Mouse (Mus musculus): ENCODE measurements around the gene Olfr1257. TPM values are rescaled to one million over a fixed set of nuclear protein-coding genes. Genes with fewer than 3 reads are reported as not detected.
"Not testable (repeated sequence)": the region's sequence is repeated elsewhere in the genome, so short reads cannot be mapped to it uniquely, and the experiment has no call there.

The Olfr1257 gene
- polyA plus RNA-seq (2014; fragmentation: Nextera tagmentation; extraction: Ambion mirVana): not detected in 2 replicates

DNA sequence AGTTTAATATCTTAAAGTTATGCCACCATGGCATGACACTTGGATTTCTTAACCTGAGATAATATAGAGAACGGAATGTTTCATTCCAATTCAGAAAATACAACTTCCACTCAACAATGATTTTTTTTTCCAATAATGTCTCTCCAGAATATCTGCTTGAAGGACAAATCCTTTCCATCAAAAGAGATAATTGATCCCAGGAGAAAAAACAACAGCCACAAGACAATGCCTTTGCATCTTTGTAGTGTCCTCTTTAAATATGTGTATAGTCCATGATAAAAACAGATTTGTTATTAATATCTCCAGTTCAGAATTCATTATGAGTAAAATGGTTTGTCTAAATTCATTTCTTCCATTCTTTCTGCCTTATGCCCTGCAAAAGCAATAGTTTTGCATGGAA lies at the start of gene Olfr1257:
TSS of gene Olfr1257 (plus strand) at position 301 of the 400 bp plus-strand sequence.
- H3K4me1 ChIP-seq (ENCODE audit: control insufficient read depth, insufficient read depth, low read length): no peaks in the 10 kb centered on the region
- no peak within 1 kb of the TSS for H3K4me2 ChIP-seq (ENCODE audit: low read length)
- H3K4me3 ChIP-seq (replicated peaks; ENCODE audit: low read depth, low read length): no peak within 1 kb of the TSS
- ATAC-seq (ENCODE audit: low FRiP score, low TSS enrichment) (no peak), DNase-seq (no peak)
- no peaks in the 10 kb centered on the region for H3K27me3 ChIP-seq (ENCODE audit: control insufficient read depth, insufficient read depth, low read length)
- H3K9me3 ChIP-seq (ENCODE audit: control insufficient read depth, low read length): no peaks in the 10 kb centered on the region
- H3K9ac ChIP-seq (replicated peaks; ENCODE audit: low read length): no peak within 1 kb of the TSS
- H3K36me3 ChIP-seq (ENCODE audit: control insufficient read depth, insufficient read depth, low read length): no peaks in the 10 kb centered on the region
- WGBS: 89% methylated on average over 1 of the region's 1 CpGs
- no peak within 1 kb of the TSS for H3K27ac ChIP-seq (replicated peaks; ENCODE audit: low read depth, low read length)

DNA sequence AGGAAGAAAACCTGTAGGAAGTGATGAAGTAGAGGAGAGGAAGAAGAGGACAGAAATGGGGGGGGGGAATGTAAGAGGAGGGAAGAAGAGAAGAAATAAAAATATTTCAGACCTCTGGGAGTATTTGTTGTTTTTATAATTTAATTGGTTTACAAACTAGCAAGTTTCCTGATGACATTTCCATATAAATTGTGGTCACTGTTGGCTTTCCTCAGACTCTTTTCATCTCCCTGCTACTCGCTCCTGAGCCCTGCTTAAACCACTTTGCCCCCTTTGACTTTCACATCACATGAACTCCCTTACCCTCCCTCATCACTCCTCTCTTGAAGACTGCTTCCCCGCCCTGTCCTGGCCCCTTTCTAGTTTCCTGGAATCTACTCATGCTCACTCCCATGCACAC lies 36.8 kb upstream of the Olfr1257 start, which contains the start of gene Olfr1256:
TSS of gene Olfr1256 (minus strand) at position 101 of the 400 bp plus-strand sequence.
- ATAC-seq (ENCODE audit: low FRiP score, low TSS enrichment): no peak
- Histone ChIP-seq H3K9me3 (ENCODE audit: control insufficient read depth, low read length) (no peaks in the 10 kb centered on the region), H3K4me2 (ENCODE audit: low read length) (no peak within 1 kb of the TSS), H3K4me1 (ENCODE audit: control insufficient read depth, insufficient read depth, low read length) (no peaks in the 10 kb centered on the region), H3K27ac (replicated peaks; ENCODE audit: low read depth, low read length) (no peak within 1 kb of the TSS), H3K4me3 (replicated peaks; ENCODE audit: low read depth, low read length) (no peak within 1 kb of the TSS), H3K9ac (replicated peaks; ENCODE audit: low read length) (no peak within 1 kb of the TSS), H3K36me3 (ENCODE audit: control insufficient read depth, insufficient read depth, low read length) (no peaks in the 10 kb centered on the region), H3K27me3 (ENCODE audit: control insufficient read depth, insufficient read depth, low read length) (no peaks in the 10 kb centered on the region)
- 46% methylated on average over 2 of the region's 2 CpGs for WGBS
- DNase-seq: no peak

DNA sequence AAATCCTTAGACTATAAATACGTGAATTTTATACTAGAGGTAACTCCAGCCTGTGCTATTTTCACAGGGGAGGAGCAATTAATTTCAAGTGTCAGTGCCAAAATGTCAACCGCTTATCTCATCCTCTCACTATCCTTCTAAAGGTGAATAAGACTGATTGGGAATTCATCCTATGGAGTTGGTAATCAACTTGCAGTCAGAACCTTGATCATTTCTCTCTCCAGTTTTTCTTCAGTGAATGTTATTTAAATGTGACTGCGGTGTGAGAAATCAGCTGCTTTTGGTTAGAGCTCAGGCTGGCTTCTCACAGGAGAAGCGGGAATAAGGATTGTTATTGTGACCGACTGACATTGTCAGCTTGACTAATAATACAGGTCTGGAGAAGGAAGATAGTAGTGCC lies 30.1 kb upstream of the Olfr1257 start, which contains the start of gene Olfr48:
TSS of gene Olfr48 (minus strand) at position 101 of the 400 bp plus-strand sequence.
- no peak for DNase-seq

DNA sequence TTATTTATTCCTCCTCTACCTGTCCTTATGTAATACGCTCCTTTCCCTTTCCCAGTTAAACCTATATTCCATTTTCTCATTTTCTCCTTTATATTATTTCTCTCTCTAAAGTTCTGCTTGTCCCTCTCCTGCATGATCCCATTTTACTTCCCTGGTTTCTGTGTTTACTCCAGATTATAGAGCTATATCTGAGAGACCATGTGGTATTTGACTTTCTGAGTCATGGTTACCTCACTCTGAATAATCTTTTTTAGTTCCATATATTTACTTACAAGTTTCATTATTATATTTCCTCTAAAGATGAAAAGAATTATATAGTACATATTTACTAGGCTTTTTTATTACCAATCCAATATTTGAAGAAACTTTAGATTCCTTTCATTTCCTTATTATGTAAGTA lies 29.0 kb upstream of the Olfr1257 start:
- Histone ChIP-seq H3K4me1 (ENCODE audit: control insufficient read depth, insufficient read depth, low read length) (no peaks in the 10 kb centered on the region), H3K9ac (replicated peaks; ENCODE audit: low read length) (no peak overlapping the region), H3K36me3 (ENCODE audit: control insufficient read depth, insufficient read depth, low read length) (no peaks in the 10 kb centered on the region), H3K9me3 (ENCODE audit: control insufficient read depth, low read length) (no peaks in the 10 kb centered on the region), H3K4me2 (ENCODE audit: low read length) (no peak overlapping the region), H3K4me3 (replicated peaks; ENCODE audit: low read depth, low read length) (no peak overlapping the region), H3K27ac (replicated peaks; ENCODE audit: low read depth, low read length) (no peak overlapping the region), H3K27me3 (ENCODE audit: control insufficient read depth, insufficient read depth, low read length) (no peaks in the 10 kb centered on the region)
- DNase-seq: no peak
- ATAC-seq (ENCODE audit: low FRiP score, low TSS enrichment): no peak
- 95% methylated on average over 1 of the region's 1 CpGs for WGBS

More for the DNA sequence above, 30.1 kb upstream of the Olfr1257 start, which contains the start of gene Olfr48:
- Histone ChIP-seq H3K4me1 (ENCODE audit: control insufficient read depth, insufficient read depth, low read length) (no peaks in the 10 kb centered on the region), H3K36me3 (ENCODE audit: control insufficient read depth, insufficient read depth, low read length) (no peaks in the 10 kb centered on the region), H3K27ac (replicated peaks; ENCODE audit: low read depth, low read length) (no peak within 1 kb of the TSS), H3K9ac (replicated peaks; ENCODE audit: low read length) (no peak within 1 kb of the TSS), H3K9me3 (ENCODE audit: control insufficient read depth, low read length) (no peaks in the 10 kb centered on the region), H3K27me3 (ENCODE audit: control insufficient read depth, insufficient read depth, low read length) (no peaks in the 10 kb centered on the region), H3K4me2 (ENCODE audit: low read length) (no peak within 1 kb of the TSS), H3K4me3 (replicated peaks; ENCODE audit: low read depth, low read length) (no peak within 1 kb of the TSS)
- 84% methylated on average over 5 of the region's 5 CpGs for WGBS
- ATAC-seq (ENCODE audit: low FRiP score, low TSS enrichment): no peak

DNA sequence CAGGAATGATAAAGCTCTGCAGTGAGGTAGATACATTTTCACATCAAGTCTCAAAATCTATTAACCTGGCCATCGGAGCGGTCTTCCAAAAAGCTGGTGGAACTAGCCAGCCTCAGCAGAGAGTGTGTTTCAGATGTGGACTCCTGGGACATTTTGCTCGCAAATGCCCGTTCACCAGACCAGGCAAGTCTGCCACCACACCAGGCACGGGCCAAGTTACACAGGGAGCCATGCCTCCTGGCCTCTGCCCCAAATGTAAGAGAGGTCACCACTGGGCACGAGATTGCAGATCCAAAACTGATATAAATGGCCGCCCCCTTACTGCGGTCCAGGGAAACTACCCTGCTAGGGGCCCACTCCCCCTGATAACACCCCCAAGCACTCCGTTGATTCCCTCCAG lies 34.4 kb downstream of the Olfr1257 start:
- H3K36me3 ChIP-seq (ENCODE audit: control insufficient read depth, insufficient read depth, low read length); H3K9ac ChIP-seq (replicated peaks; ENCODE audit: low read length); H3K4me2 ChIP-seq (ENCODE audit: low read length); H3K9me3 ChIP-seq (ENCODE audit: control insufficient read depth, low read length); H3K4me1 ChIP-seq (ENCODE audit: control insufficient read depth, insufficient read depth, low read length); H3K27ac ChIP-seq (replicated peaks; ENCODE audit: low read depth, low read length); DNase-seq; H3K27me3 ChIP-seq (ENCODE audit: control insufficient read depth, insufficient read depth, low read length); H3K4me3 ChIP-seq (replicated peaks; ENCODE audit: low read depth, low read length); ATAC-seq (ENCODE audit: low FRiP score, low TSS enrichment): not testable (repeated sequence)
- 91% methylated on average over 9 of the region's 9 CpGs for WGBS

DNA sequence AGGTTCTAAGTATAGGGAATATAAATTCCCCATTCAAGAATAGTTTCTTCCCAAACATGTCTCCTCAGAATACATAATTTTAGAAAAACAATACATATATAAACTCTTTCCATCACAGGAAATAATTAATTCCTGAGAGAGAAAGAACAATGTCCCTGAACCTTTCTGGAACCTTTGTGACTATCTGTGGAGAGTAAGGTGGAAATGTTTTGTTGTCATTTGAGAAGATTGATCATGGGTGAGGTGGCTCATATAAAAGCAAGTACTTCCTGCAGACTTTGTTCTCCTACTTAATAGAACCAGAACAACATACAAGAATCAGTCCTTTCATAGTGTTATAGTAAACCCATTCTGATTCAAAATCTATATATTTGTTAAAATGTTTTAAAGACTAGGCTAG lies 48.8 kb downstream of the Olfr1257 start, which contains the start of gene Olfr1258:
TSS of gene Olfr1258 (plus strand) at position 301 of the 400 bp plus-strand sequence.
- Histone ChIP-seq H3K9me3 (ENCODE audit: control insufficient read depth, low read length) (no peaks in the 10 kb centered on the region), H3K27ac (replicated peaks; ENCODE audit: low read depth, low read length) (no peak within 1 kb of the TSS), H3K9ac (replicated peaks; ENCODE audit: low read length) (no peak within 1 kb of the TSS), H3K36me3 (ENCODE audit: control insufficient read depth, insufficient read depth, low read length) (no peaks in the 10 kb centered on the region), H3K4me1 (ENCODE audit: control insufficient read depth, insufficient read depth, low read length) (no peaks in the 10 kb centered on the region), H3K4me3 (replicated peaks; ENCODE audit: low read depth, low read length) (no peak within 1 kb of the TSS), H3K4me2 (ENCODE audit: low read length) (no peak within 1 kb of the TSS), H3K27me3 (ENCODE audit: control insufficient read depth, insufficient read depth, low read length) (no peaks in the 10 kb centered on the region)
- ATAC-seq (ENCODE audit: low FRiP score, low TSS enrichment) (no peak), DNase-seq (no peak)

Other genes with a start within 250 kb of the Olfr1257 start
- gene Olfr1249, start 243.5 kb upstream of the Olfr1257 start, polyA plus RNA-seq (2014; fragmentation: Nextera tagmentation; extraction: Ambion mirVana): not detected in 2 replicates
- gene Olfr1250, start 217.0 kb upstream of the Olfr1257 start, polyA plus RNA-seq (2014; fragmentation: Nextera tagmentation; extraction: Ambion mirVana): not detected in 2 replicates
- not detected in 2 replicates for gene Olfr1251, start 206.5 kb upstream of the Olfr1257 start, polyA plus RNA-seq (2014; fragmentation: Nextera tagmentation; extraction: Ambion mirVana)
- not detected in 2 replicates for gene Olfr1252, start 153.4 kb upstream of the Olfr1257 start, polyA plus RNA-seq (2014; fragmentation: Nextera tagmentation; extraction: Ambion mirVana)
- not detected in 2 replicates for gene Olfr1253, start 121.3 kb upstream of the Olfr1257 start, polyA plus RNA-seq (2014; fragmentation: Nextera tagmentation; extraction: Ambion mirVana)
- not detected in 2 replicates for gene Olfr1254, start 84.8 kb upstream of the Olfr1257 start, polyA plus RNA-seq (2014; fragmentation: Nextera tagmentation; extraction: Ambion mirVana)
- gene Olfr1255, start 66.4 kb upstream of the Olfr1257 start, polyA plus RNA-seq (2014; fragmentation: Nextera tagmentation; extraction: Ambion mirVana): not detected in 2 replicates
- 0.08 TPM in 1 of 2 replicates, not detected in the other for gene Olfr1256, start 36.9 kb upstream of the Olfr1257 start, polyA plus RNA-seq (2014; fragmentation: Nextera tagmentation; extraction: Ambion mirVana)
- gene Olfr48, start 30.2 kb upstream of the Olfr1257 start, polyA plus RNA-seq (2014; fragmentation: Nextera tagmentation; extraction: Ambion mirVana): not detected in 2 replicates
- gene Olfr1258, start 48.9 kb downstream of the Olfr1257 start, polyA plus RNA-seq (2014; fragmentation: Nextera tagmentation; extraction: Ambion mirVana): not detected in 2 replicates
- not detected in 2 replicates for gene Olfr1259, start 70.2 kb downstream of the Olfr1257 start, polyA plus RNA-seq (2014; fragmentation: Nextera tagmentation; extraction: Ambion mirVana)
- gene Olfr1260, start 95.9 kb downstream of the Olfr1257 start, polyA plus RNA-seq (2014; fragmentation: Nextera tagmentation; extraction: Ambion mirVana): not detected in 2 replicates
- gene Olfr1261, start 112.8 kb downstream of the Olfr1257 start, polyA plus RNA-seq (2014; fragmentation: Nextera tagmentation; extraction: Ambion mirVana): not detected in 2 replicates
- not detected in 2 replicates for gene Olfr1262, start 121.7 kb downstream of the Olfr1257 start, polyA plus RNA-seq (2014; fragmentation: Nextera tagmentation; extraction: Ambion mirVana)
- not detected in 2 replicates for gene Olfr1263, start 133.7 kb downstream of the Olfr1257 start, polyA plus RNA-seq (2014; fragmentation: Nextera tagmentation; extraction: Ambion mirVana)
- not detected in 2 replicates for gene Olfr1264, start 147.1 kb downstream of the Olfr1257 start, polyA plus RNA-seq (2014; fragmentation: Nextera tagmentation; extraction: Ambion mirVana)
- not detected in 2 replicates for gene Olfr1265, start 156.9 kb downstream of the Olfr1257 start, polyA plus RNA-seq (2014; fragmentation: Nextera tagmentation; extraction: Ambion mirVana)
- not detected in 2 replicates for gene Olfr140, start 185.2 kb downstream of the Olfr1257 start, polyA plus RNA-seq (2014; fragmentation: Nextera tagmentation; extraction: Ambion mirVana)
- not detected in 2 replicates for gene Olfr1269, start 243.0 kb downstream of the Olfr1257 start, polyA plus RNA-seq (2014; fragmentation: Nextera tagmentation; extraction: Ambion mirVana)